Mouse (Mus musculus) G1E (cell line): ENCODE data around the gene Rgl3.

ENCODE experiments used
- CTCF ChIP-seq: IDR thresholded peaks from 2 replicates; pipeline ENCODE4 v1.5.1; 2012; ENCODE audit warnings: low read depth, low read length, inconsistent platforms, mixed read lengths
- GATA1 ChIP-seq: IDR thresholded peaks from 2 replicates; pipeline ENCODE4 v1.6.1; 2012; ENCODE audit warnings: borderline replicate concordance, low read length, inconsistent platforms, mixed read lengths
- POLR2AphosphoS5 ChIP-seq: IDR thresholded peaks from 2 replicates; pipeline ENCODE4 v1.6.1; 2012; ENCODE audit warnings: low read depth, low read length, inconsistent platforms; ENCODE audit not compliant: insufficient replicate concordance
- TAL1 ChIP-seq: conservative IDR thresholded peaks from 2 replicates; pipeline ENCODE4 v1.6.1; 2012; ENCODE audit warnings: low read depth, low read length, inconsistent platforms, mixed read lengths

DNA sequence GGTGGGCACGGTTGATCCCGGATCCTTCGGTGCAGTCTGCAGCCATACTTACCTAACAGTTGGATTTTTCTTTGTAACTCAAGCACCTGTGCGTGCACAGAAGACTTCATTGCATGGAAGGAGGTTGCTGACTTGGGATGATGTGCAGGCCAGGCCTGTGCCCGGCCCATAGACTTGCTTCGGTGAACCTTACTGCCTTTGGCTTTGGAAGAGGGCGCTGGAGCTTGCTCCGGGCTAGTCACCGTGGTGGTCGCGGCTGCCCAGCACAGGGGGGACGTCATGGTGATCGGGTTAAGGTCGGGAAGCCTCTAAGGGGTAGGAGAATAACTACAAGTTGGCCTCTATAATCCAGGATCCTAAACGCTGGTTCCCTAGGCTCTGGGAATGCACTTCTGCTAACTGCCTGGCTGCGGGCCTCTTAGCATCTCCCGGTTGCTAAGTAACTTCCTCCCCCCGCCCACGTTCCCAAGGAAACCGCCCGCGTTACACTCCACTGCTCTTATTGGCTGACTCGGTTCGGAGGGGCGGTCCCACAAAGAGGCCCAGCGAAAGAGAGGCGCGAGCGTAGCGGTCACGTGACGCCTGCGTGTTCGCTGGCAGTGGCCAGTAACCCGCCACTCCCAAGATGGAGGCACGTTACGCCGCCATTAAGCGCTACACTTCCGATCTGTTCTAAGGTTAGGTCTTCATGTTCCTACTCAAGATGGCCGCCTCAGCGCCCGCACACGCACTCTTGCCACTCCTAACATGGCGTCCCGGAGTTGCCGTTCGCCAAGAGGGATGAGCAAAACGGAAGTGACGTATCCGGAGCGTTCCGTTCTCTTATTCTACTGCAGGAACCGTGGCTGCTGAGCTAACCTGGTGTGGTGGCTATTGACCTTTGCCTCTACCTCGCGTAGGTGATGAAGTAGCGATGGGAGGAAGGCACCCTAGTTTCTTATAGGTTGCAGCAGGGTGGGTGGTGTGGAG lies 13.2 kb upstream of the Rgl3 start, which contains the start of the genes Ccdc151 and Prkcsh:
- TF ChIP-seq GATA1 (no peak), CTCF (no peak), POLR2AphosphoS5 (no peak), TAL1 (no peak)
